Mouse (Mus musculus) ES-Bruce4 (cell line): ENCODE data around the gene Riok1. TPM values are rescaled to one million over a fixed set of nuclear protein-coding genes. Genes with fewer than 3 reads are reported as not detected.

Source experiments
- H3K27ac ChIP-seq: 2 replicates; pipeline ENCODE4 v1.5.1; 2012; ENCODE audit warnings: low read length, inconsistent platforms; ENCODE audit not compliant: insufficient read depth
- H3K27me3 ChIP-seq: 2 replicates; pipeline ENCODE4 v1.6.1; 2012; ENCODE audit warnings: mild to moderate bottlenecking, low read length, inconsistent platforms; ENCODE audit not compliant: control insufficient read depth, poor library complexity, insufficient read depth, severe bottlenecking
- H3K36me3 ChIP-seq: 2 replicates; pipeline ENCODE4 v1.6.1; 2012; ENCODE audit warnings: inconsistent platforms, mild to moderate bottlenecking, low read length, moderate library complexity; ENCODE audit not compliant: control insufficient read depth, poor library complexity, insufficient read depth, severe bottlenecking
- H3K4me1 ChIP-seq: one replicate; pipeline ENCODE4 v1.8.1; 2011; ENCODE audit warnings: low read length; ENCODE audit not compliant: control insufficient read depth, insufficient read depth
- H3K4me3 ChIP-seq: 2 replicates; pipeline ENCODE4 v1.5.1; 2011; ENCODE audit warnings: low read depth, mild to moderate bottlenecking, low read length
- H3K9ac ChIP-seq: 2 replicates; pipeline ENCODE4 v1.6.1; 2012; ENCODE audit warnings: low read depth, mild to moderate bottlenecking, inconsistent platforms; ENCODE audit not compliant: poor library complexity, severe bottlenecking
- H3K9me3 ChIP-seq: replicated peaks from 2 replicates; pipeline ENCODE4 v1.6.1; 2012; ENCODE audit warnings: mild to moderate bottlenecking, low read length, inconsistent platforms; ENCODE audit not compliant: control insufficient read depth, poor library complexity, insufficient read depth, severe bottlenecking
- CTCF ChIP-seq: IDR thresholded peaks from one replicate; pipeline ENCODE4 v1.8.1; 2011; ENCODE audit warnings: low read depth, low read length
- EP300 ChIP-seq: IDR thresholded peaks from 2 replicates; pipeline ENCODE4 v1.6.1; 2011; ENCODE audit warnings: low read depth, low read length; ENCODE audit not compliant: insufficient read depth
- POLR2A ChIP-seq: IDR thresholded peaks from one replicate; pipeline ENCODE4 v1.8.1; 2011; ENCODE audit warnings: low read length; ENCODE audit not compliant: insufficient read depth
- polyA plus RNA-seq: library from polyadenylated mRNA; stranded (reverse); fragments of >200 nt; gene quantifications from 2 replicates; pipeline ENCODE4 v1.2.4, GENCODE M21; 2011; ENCODE audit warnings: low read depth; ENCODE audit not compliant: missing spikeins, insufficient read depth, insufficient read length

The Riok1 gene
- polyA plus RNA-seq, 1 experiment: 47.5 TPM

GRCm38 (mm10) chr13:38037044-38037687, 371 bp downstream of the Riok1 start, which contains the start of gene Cage1:
Cage1 (minus strand) TSS chr13:38037069.
- Histone ChIP-seq H3K9me3 (no peaks in the 10 kb centered on the region), H3K27ac (no peak within 1 kb of the TSS), H3K36me3 (peaks cover 13% of the 10 kb centered on the region; the same call in 1 of the 2 replicates), H3K9ac (peak within 1 kb of the TSS; percentile 75), H3K4me3 (peak within 1 kb of the TSS; percentile 82), H3K27me3 (no peaks in the 10 kb centered on the region), H3K4me1 (no peaks in the 10 kb centered on the region)
- peak; percentile 32 for TF ChIP-seq POLR2A
- TF ChIP-seq EP300: peak; percentile 59; the same call in 1 of the 2 replicates
- TF ChIP-seq CTCF: no peak

GRCm38 (mm10) chr13:38037811-38038210, 1.0 kb downstream of the Riok1 start:
- Histone ChIP-seq H3K36me3 (peaks cover 17% of the 10 kb centered on the region), H3K9ac (peak overlapping the region; percentile 75), H3K9me3 (no peaks in the 10 kb centered on the region), H3K27me3 (no peaks in the 10 kb centered on the region), H3K27ac (no peak overlapping the region), H3K4me1 (no peaks in the 10 kb centered on the region), H3K4me3 (peak overlapping the region; percentile 82)
- TF ChIP-seq POLR2A: no peak
- TF ChIP-seq EP300: no peak
- TF ChIP-seq CTCF: no peak

- Histone ChIP-seq H3K36me3 (peaks cover 30% of the 10 kb centered on the region), H3K4me1 (no peaks in the 10 kb centered on the region), H3K27me3 (no peaks in the 10 kb centered on the region), H3K4me3 (no peak overlapping the region), H3K9ac (no peak overlapping the region), H3K27ac (no peak overlapping the region), H3K9me3 (no peaks in the 10 kb centered on the region)
- no peak for TF ChIP-seq POLR2A
- TF ChIP-seq CTCF: no peak
- no peak for TF ChIP-seq EP300
Observed at GRCm38 (mm10) chr13:38049888-38050287, 13.1 kb downstream of the Riok1 start.

GRCm38 (mm10) chr13:38062678-38063077, 25.9 kb downstream of the Riok1 start:
- TF ChIP-seq EP300: no peak
- TF ChIP-seq POLR2A: no peak
- Histone ChIP-seq H3K4me3 (no peak overlapping the region), H3K4me1 (no peaks in the 10 kb centered on the region), H3K27me3 (no peaks in the 10 kb centered on the region), H3K9me3 (no peaks in the 10 kb centered on the region), H3K36me3 (peaks cover 14% of the 10 kb centered on the region), H3K27ac (no peak overlapping the region), H3K9ac (no peak overlapping the region)

GRCm38 (mm10) chr13:38064854-38065663, 28.3 kb downstream of the Riok1 start:
- Histone ChIP-seq H3K9ac (no peak overlapping the region), H3K36me3 (peaks cover 2% of the 10 kb centered on the region; the same call in 1 of the 2 replicates), H3K9me3 (no peaks in the 10 kb centered on the region), H3K4me1 (no peaks in the 10 kb centered on the region), H3K27ac (no peak overlapping the region), H3K4me3 (no peak overlapping the region), H3K27me3 (no peaks in the 10 kb centered on the region)
- TF ChIP-seq CTCF: peak; percentile 74
- no peak for TF ChIP-seq POLR2A
- TF ChIP-seq EP300: 0 out of 2 replicates have a peak, but pooled peaks have one; percentile 24

GRCm38 (mm10) chr13:38070945-38071344, 34.1 kb downstream of the Riok1 start:
- no peak overlapping the region for H3K4me3 ChIP-seq
- no peaks in the 10 kb centered on the region for H3K36me3 ChIP-seq
- no peaks in the 10 kb centered on the region for H3K4me1 ChIP-seq
- H3K9me3 ChIP-seq: no peaks in the 10 kb centered on the region
- no peaks in the 10 kb centered on the region for H3K27me3 ChIP-seq
- H3K9ac ChIP-seq: no peak overlapping the region
- no peak for TF ChIP-seq POLR2A
- no peak for TF ChIP-seq EP300
- no peak for TF ChIP-seq CTCF
- no peak overlapping the region for H3K27ac ChIP-seq
